Mouse (Mus musculus) MEL (cell line): ENCODE measurements around the gene Ndrg4. TPM values are rescaled to one million over a fixed set of nuclear protein-coding genes. Genes with fewer than 3 reads are reported as not detected.

Source experiments
- DNase-seq: peaks from one replicate; pipeline ENCODE4 v3.0.0; 2011; ENCODE audit warnings: low read depth, low spot score
- H3K27ac ChIP-seq: 2 replicates; pipeline ENCODE4 v1.5.1; 2012; ENCODE audit warnings: low read depth, mild to moderate bottlenecking, control low read depth, low read length, moderate library complexity; ENCODE audit not compliant: control insufficient read depth
- H3K27me3 ChIP-seq, 2 experiments: fragments of 150-350 bp in 1 of 2; sonication (generic) in 1 of 2; 2 replicates each; pipeline ENCODE4 v1.6.1; 2012; ENCODE audit warnings: low read length in 2 of 2, mild to moderate bottlenecking in 2 of 2, improper control_type of control experiment in 1 of 2, moderate library complexity in 1 of 2; ENCODE audit not compliant: insufficient read depth in 2 of 2, control insufficient read depth in 1 of 2
- H3K36me3 ChIP-seq, 2 experiments: 2 replicates each; pipeline ENCODE4 v1.6.1; 2012 to 2014; ENCODE audit warnings: low read length in 2 of 2, improper control_type of control experiment in 1 of 2, inconsistent platforms in 1 of 2, mild to moderate bottlenecking in 1 of 2; ENCODE audit not compliant: insufficient read depth in 2 of 2, control insufficient read depth in 1 of 2
- H3K4me1 ChIP-seq, 2 experiments: fragments of 150-350 bp in 1 of 2; sonication (generic) in 1 of 2; 2 replicates each; pipeline ENCODE4 v1.6.1; 2012; ENCODE audit warnings: low read length in 2 of 2, improper control_type of control experiment in 1 of 2, mild to moderate bottlenecking in 1 of 2; ENCODE audit not compliant: insufficient read depth in 2 of 2, control insufficient read depth in 1 of 2
- H3K4me3 ChIP-seq, 2 experiments: fragments of 150-350 bp in 1 of 2; sonication (generic) in 1 of 2; 2 replicates each; pipeline ENCODE4 v1.5.1; 2012; ENCODE audit warnings: low read depth in 2 of 2, low read length in 2 of 2, mild to moderate bottlenecking in 2 of 2, moderate library complexity in 2 of 2, control low read depth in 1 of 2, improper control_type of control experiment in 1 of 2; ENCODE audit not compliant: control insufficient read depth in 1 of 2, insufficient read depth in 1 of 2
- H3K79me2 ChIP-seq: 2 replicates; pipeline ENCODE4 v1.6.1; 2012; ENCODE audit warnings: mild to moderate bottlenecking, low read length, moderate library complexity; ENCODE audit not compliant: control insufficient read depth, poor library complexity, insufficient read depth
- H3K9ac ChIP-seq: 2 replicates; pipeline ENCODE4 v1.6.1; 2012; ENCODE audit warnings: low read depth, mild to moderate bottlenecking, control low read depth, low read length, moderate library complexity; ENCODE audit not compliant: control insufficient read depth, poor library complexity, severe bottlenecking
- H3K9me3 ChIP-seq: fragments of 150-350 bp; sonication (generic); replicated peaks from 2 replicates; pipeline ENCODE4 v1.6.1; 2012; ENCODE audit warnings: mild to moderate bottlenecking, low read length, improper control_type of control experiment, moderate library complexity; ENCODE audit not compliant: insufficient read depth
- CHD1 ChIP-seq: IDR thresholded peaks from 2 replicates; pipeline ENCODE4 v1.6.1; 2012; ENCODE audit warnings: low read depth, mild to moderate bottlenecking, inconsistent platforms, low read length, improper control_type of control experiment
- CHD2 ChIP-seq: IDR thresholded peaks from 2 replicates; pipeline ENCODE4 v1.6.1; 2011; ENCODE audit warnings: low read length, improper control_type of control experiment
- CTCF ChIP-seq, 3 experiments: IDR thresholded peaks in 2 of 3; conservative IDR thresholded peaks in 1 of 3; 2 replicates each; pipeline ENCODE4 v1.5.1; 2011 to 2012; ENCODE audit warnings: low read length in 3 of 3, low read depth in 2 of 3, mild to moderate bottlenecking in 2 of 3, improper control_type of control experiment in 1 of 3, inconsistent platforms in 1 of 3, mixed read lengths in 1 of 3, moderate library complexity in 1 of 3; ENCODE audit not compliant: control insufficient read depth in 1 of 3, insufficient read depth in 1 of 3, poor library complexity in 1 of 3, severe bottlenecking in 1 of 3
- E2F4 ChIP-seq: IDR thresholded peaks from 2 replicates; pipeline ENCODE4 v1.6.1; 2011; ENCODE audit warnings: low read depth, low read length, improper control_type of control experiment, borderline replicate concordance
- ELF1 ChIP-seq: IDR thresholded peaks from 2 replicates; pipeline ENCODE4 v1.6.1; 2014; ENCODE audit warnings: low read depth, mild to moderate bottlenecking, inconsistent platforms, low read length, improper control_type of control experiment, moderate library complexity
- EP300 ChIP-seq, 2 experiments: IDR thresholded peaks; 2 replicates each; pipeline ENCODE4 v1.6.1; 2011; ENCODE audit warnings: improper control_type of control experiment in 2 of 2, low read length in 2 of 2, low read depth in 1 of 2, mild to moderate bottlenecking in 1 of 2
- ETS1 ChIP-seq: IDR thresholded peaks from 2 replicates; pipeline ENCODE4 v1.6.1; 2012; ENCODE audit warnings: low read depth, mild to moderate bottlenecking, inconsistent platforms, low read length, improper control_type of control experiment, moderate library complexity
- GATA1 ChIP-seq: IDR thresholded peaks from 2 replicates; pipeline ENCODE4 v1.6.1; 2011; ENCODE audit warnings: low read depth, low read length, improper control_type of control experiment
- HCFC1 ChIP-seq: IDR thresholded peaks from 2 replicates; pipeline ENCODE4 v1.6.1; 2012; ENCODE audit warnings: low read depth, mild to moderate bottlenecking, inconsistent platforms, low read length, improper control_type of control experiment, moderate library complexity
- MAX ChIP-seq: IDR thresholded peaks from 2 replicates; pipeline ENCODE4 v1.6.1; 2011; ENCODE audit warnings: low read length, improper control_type of control experiment
- MAZ ChIP-seq: IDR thresholded peaks from 2 replicates; pipeline ENCODE4 v1.6.1; 2012; ENCODE audit warnings: low read depth, mild to moderate bottlenecking, inconsistent platforms, low read length, improper control_type of control experiment
- MEF2A ChIP-seq: IDR thresholded peaks from 2 replicates; pipeline ENCODE4 v1.6.1; 2014; ENCODE audit warnings: low read depth, mild to moderate bottlenecking, inconsistent platforms, low read length, improper control_type of control experiment; ENCODE audit not compliant: poor library complexity, insufficient replicate concordance, severe bottlenecking; ENCODE audit errors: extremely low read depth
- MYB ChIP-seq: IDR thresholded peaks from 2 replicates; pipeline ENCODE4 v1.6.1; 2011; ENCODE audit warnings: mild to moderate bottlenecking, low read depth, low read length, improper control_type of control experiment
- POLR2A ChIP-seq, 2 experiments: IDR thresholded peaks; 2 replicates each; pipeline ENCODE4 v1.6.1; 2011 to 2012; ENCODE audit warnings: low read length in 2 of 2, mild to moderate bottlenecking in 2 of 2, control low read depth in 1 of 2, improper control_type of control experiment in 1 of 2, low read depth in 1 of 2, moderate library complexity in 1 of 2; ENCODE audit not compliant: control insufficient read depth in 1 of 2, insufficient read depth in 1 of 2, poor library complexity in 1 of 2
- POLR2AphosphoS2 ChIP-seq: IDR thresholded peaks from 2 replicates; pipeline ENCODE4 v1.6.1; 2011; ENCODE audit warnings: low read length, improper control_type of control experiment
- POLR2AphosphoS5 ChIP-seq: IDR thresholded peaks from 2 replicates; pipeline ENCODE4 v1.6.1; 2012; ENCODE audit warnings: low read depth, borderline replicate concordance, mild to moderate bottlenecking, inconsistent platforms, low read length, moderate library complexity, mixed read lengths
- RCOR1 ChIP-seq: IDR thresholded peaks from 2 replicates; pipeline ENCODE4 v1.6.1; 2012; ENCODE audit warnings: low read depth, mild to moderate bottlenecking, inconsistent platforms, low read length, improper control_type of control experiment
- SIN3A ChIP-seq: IDR thresholded peaks from 2 replicates; pipeline ENCODE4 v1.6.1; 2012; ENCODE audit warnings: low read length, improper control_type of control experiment, inconsistent platforms
- SMC3 ChIP-seq: IDR thresholded peaks from 2 replicates; pipeline ENCODE4 v1.6.1; 2011; ENCODE audit warnings: low read depth, low read length, improper control_type of control experiment
- TAL1 ChIP-seq: IDR thresholded peaks from 2 replicates; pipeline ENCODE4 v1.6.1; 2012; ENCODE audit warnings: mild to moderate bottlenecking, inconsistent platforms, low read length, moderate library complexity, mixed read lengths
- UBTF ChIP-seq: IDR thresholded peaks from 2 replicates; pipeline ENCODE4 v1.6.1; 2012; ENCODE audit warnings: low read depth, mild to moderate bottlenecking, inconsistent platforms, low read length, improper control_type of control experiment, moderate library complexity, borderline replicate concordance; ENCODE audit not compliant: insufficient read depth
- ZKSCAN1 ChIP-seq: IDR thresholded peaks from 2 replicates; pipeline ENCODE4 v1.6.1; 2012; ENCODE audit warnings: low read depth, mild to moderate bottlenecking, inconsistent platforms, low read length, improper control_type of control experiment, moderate library complexity
- ZNF384 ChIP-seq: IDR thresholded peaks from 2 replicates; pipeline ENCODE4 v1.6.1; 2012; ENCODE audit warnings: low read depth, mild to moderate bottlenecking, inconsistent platforms, low read length, improper control_type of control experiment
- polyA plus RNA-seq, 2 experiments: library from polyadenylated mRNA; stranded (reverse) in 1 of 2; unstranded in 1 of 2; fragments of >175 nt in 1 of 2; fragments of >200 nt in 1 of 2; gene quantifications; 2 replicates each; pipeline versions ENCODE4 v1.2.1 to v1.2.4; 2012; ENCODE audit warnings: low replicate concordance in 2 of 2, low read depth in 1 of 2; ENCODE audit not compliant: insufficient read length in 2 of 2, insufficient read depth in 1 of 2, missing spikeins in 1 of 2
- total RNA-seq: library from RNA; depleted of rRNA; stranded (reverse); fragments of 300-350 nt; gene quantifications from 2 replicates; pipeline ENCODE4 v1.2.3, GENCODE M21; 2012

The Ndrg4 gene
- total and polyA plus RNA-seq, 3 experiments: 0.15 to 0.28 TPM; not detected in 1

GRCm38 (mm10) chr8:95703461-95704260 is 26.9 kb downstream of the Ndrg4 start:
- TF ChIP-seq MEF2A: no peak
- TF ChIP-seq CHD2: no peak
- no peak for TF ChIP-seq ZKSCAN1
- TF ChIP-seq CTCF (IDR thresholded peaks at IDR 0.05 in 2 of 3, conservative IDR thresholded peaks at IDR 0.05 in 1 of 3; ENCODE audit: control insufficient read depth in 1 of 3, insufficient read depth in 1 of 3, low read depth in 2 of 3, low read length in 3 of 3, poor library complexity in 1 of 3, severe bottlenecking in 1 of 3): no peak
- no peak for TF ChIP-seq ZNF384
- no peak for TF ChIP-seq SMC3
- TF ChIP-seq MYB: no peak
- no peak for TF ChIP-seq POLR2AphosphoS5
- TF ChIP-seq RCOR1: no peak
- no peak for TF ChIP-seq POLR2AphosphoS2
- TF ChIP-seq HCFC1: no peak
- no peak for TF ChIP-seq SIN3A
- no peak for DNase-seq
- Histone ChIP-seq H3K79me2 (no peaks in the 10 kb centered on the region), H3K4me1 (no peaks in the 10 kb centered on the region), H3K9ac (no peak overlapping the region), H3K4me3 (no peak overlapping the region), H3K36me3 (no peaks in the 10 kb centered on the region), H3K27ac (no peak overlapping the region), H3K9me3 (no peaks in the 10 kb centered on the region), H3K27me3 (peaks cover 0 to 6% of the 10 kb centered on the region in 2 experiments; a peak in 3 of 4 replicates)

GRCm38 (mm10) chr8:95704538-95704937 is 27.8 kb downstream of the Ndrg4 start:
- no peak for DNase-seq
- Histone ChIP-seq H3K36me3 (no peaks in the 10 kb centered on the region), H3K9me3 (no peaks in the 10 kb centered on the region), H3K9ac (no peak overlapping the region), H3K4me1 (no peaks in the 10 kb centered on the region), H3K4me3 (no peak overlapping the region), H3K79me2 (no peaks in the 10 kb centered on the region), H3K27me3 (peaks cover 0 to 7% of the 10 kb centered on the region in 2 experiments; a peak in 3 of 4 replicates), H3K27ac (no peak overlapping the region)
- TF ChIP-seq CTCF (IDR thresholded peaks at IDR 0.05 in 2 of 3, conservative IDR thresholded peaks at IDR 0.05 in 1 of 3; ENCODE audit: control insufficient read depth in 1 of 3, insufficient read depth in 1 of 3, low read depth in 2 of 3, low read length in 3 of 3, poor library complexity in 1 of 3, severe bottlenecking in 1 of 3) (no peak), EP300 (IDR thresholded peaks at IDR 0.05; ENCODE audit: low read depth in 1 of 2, low read length in 2 of 2) (no peak), MAZ (no peak), POLR2A (IDR thresholded peaks at IDR 0.05; ENCODE audit: control insufficient read depth in 1 of 2, insufficient read depth in 1 of 2, low read depth in 1 of 2, low read length in 2 of 2, poor library complexity in 1 of 2) (no peak), TAL1 (no peak), GATA1 (no peak), CHD1 (no peak), MYB (no peak), ELF1 (no peak), ETS1 (no peak), UBTF (no peak), E2F4 (no peak), MAX (no peak), SMC3 (no peak)
